Mouse (Mus musculus) cortical plate, adult 2 months (tissue): ENCODE results near the gene Dmrtc1b. TPM values are rescaled to one million over a fixed set of nuclear protein-coding genes. Genes with fewer than 3 reads are reported as not detected.
A peak's percentile ranks its signal among the peaks of the same experiment; 100 is the strongest.
"Not testable (repeated sequence)": the region's sequence is repeated elsewhere in the genome, so short reads cannot be mapped to it uniquely, and the experiment has no call there.

Source experiments
- H3K27ac ChIP-seq: fragments of 200-500 bp; 2 replicates; pipeline ENCODE4 v1.5.1; 2012; ENCODE audit warnings: low read length, control low read depth, inconsistent platforms; ENCODE audit not compliant: insufficient read depth
- H3K4me1 ChIP-seq: fragments of 200-500 bp; 2 replicates; pipeline ENCODE4 v1.6.1; 2011; ENCODE audit warnings: low read length; ENCODE audit not compliant: control insufficient read depth, insufficient read depth
- H3K4me3 ChIP-seq: fragments of 200-500 bp; 2 replicates; pipeline ENCODE4 v1.5.1; 2011; ENCODE audit warnings: mild to moderate bottlenecking, low read length, control low read depth; ENCODE audit not compliant: insufficient read depth
- CTCF ChIP-seq: fragments of 200-500 bp; IDR thresholded peaks from 2 replicates; pipeline ENCODE4 v1.5.1; 2011; ENCODE audit warnings: mild to moderate bottlenecking, control low read depth, low read length; ENCODE audit not compliant: insufficient read depth; ENCODE audit errors: extremely low read depth
- POLR2A ChIP-seq: fragments of 200-500 bp; IDR thresholded peaks from 2 replicates; pipeline ENCODE4 v1.6.1; 2011; ENCODE audit warnings: mild to moderate bottlenecking, low read length, control low read depth; ENCODE audit not compliant: insufficient read depth; ENCODE audit errors: extremely low read depth
- polyA plus RNA-seq: library from polyadenylated mRNA; depleted of rRNA; stranded (reverse); fragments of >200 nt; gene quantifications from 2 replicates; pipeline ENCODE4 v1.2.3, GENCODE M21; 2012; rRNA removed

Gene Dmrtc1b
- polyA plus RNA-seq, result not detected in 2 replicates

GRCm38 (mm10) chrX:102707535-102707934 lies at the start of gene Dmrtc1b, which contains the start of gene Gm9112:
Gene Dmrtc1b, plus strand, starts transcription at chrX:102707865.
Gene Gm9112, minus strand, starts transcription at chrX:102707635.
- not testable (repeated sequence) for H3K4me3 ChIP-seq, H3K4me1 ChIP-seq, H3K27ac ChIP-seq

- Histone ChIP-seq H3K4me3 (no peak overlapping the region), H3K4me1 (no peaks in the 10 kb centered on the region), H3K27ac (no peak overlapping the region)
- TF ChIP-seq CTCF (0 out of 2 replicates have a peak, but pooled peaks have one; percentile 33), POLR2A (no peak)
Measured at GRCm38 (mm10) chrX:102660712-102661111, 47.0 kb upstream of the Dmrtc1b start.

GRCm38 (mm10) chrX:102666641-102667040 lies 41.0 kb upstream of the Dmrtc1b start:
- TF ChIP-seq CTCF, result no peak
- TF ChIP-seq POLR2A, result no peak
- H3K4me3 ChIP-seq, result no peak overlapping the region
- no peaks in the 10 kb centered on the region for H3K4me1 ChIP-seq
- H3K27ac ChIP-seq, result no peak overlapping the region

DNA sequence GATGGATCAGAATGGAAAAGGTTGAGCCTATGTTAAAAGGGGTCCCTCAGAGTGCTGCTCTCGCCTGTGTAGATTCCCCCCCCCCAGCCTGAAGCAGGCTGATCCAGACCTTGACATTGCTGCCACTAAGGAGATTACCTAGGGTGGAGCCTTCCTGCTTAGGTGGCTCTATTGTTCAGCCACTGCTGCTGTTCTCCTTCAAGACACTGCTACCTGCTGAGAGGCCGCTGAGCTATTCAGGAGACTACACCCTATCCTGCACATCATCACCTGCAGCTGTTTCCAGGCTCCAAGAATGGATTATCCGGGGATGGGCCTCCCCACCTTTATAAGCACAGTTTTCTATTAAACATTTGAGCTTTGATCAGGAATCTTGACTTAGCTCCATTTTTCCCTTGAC lies 23.0 kb upstream of the Dmrtc1b start:
- H3K4me1 ChIP-seq, H3K27ac ChIP-seq, H3K4me3 ChIP-seq: not testable (repeated sequence)

- H3K4me1 ChIP-seq, H3K27ac ChIP-seq, H3K4me3 ChIP-seq: not testable (repeated sequence)
Measured at GRCm38 (mm10) chrX:102686872-102687271, 20.8 kb upstream of the Dmrtc1b start, which contains the start of gene Gm3880. Gene Gm3880, minus strand, starts transcription at chrX:102686972.

DNA sequence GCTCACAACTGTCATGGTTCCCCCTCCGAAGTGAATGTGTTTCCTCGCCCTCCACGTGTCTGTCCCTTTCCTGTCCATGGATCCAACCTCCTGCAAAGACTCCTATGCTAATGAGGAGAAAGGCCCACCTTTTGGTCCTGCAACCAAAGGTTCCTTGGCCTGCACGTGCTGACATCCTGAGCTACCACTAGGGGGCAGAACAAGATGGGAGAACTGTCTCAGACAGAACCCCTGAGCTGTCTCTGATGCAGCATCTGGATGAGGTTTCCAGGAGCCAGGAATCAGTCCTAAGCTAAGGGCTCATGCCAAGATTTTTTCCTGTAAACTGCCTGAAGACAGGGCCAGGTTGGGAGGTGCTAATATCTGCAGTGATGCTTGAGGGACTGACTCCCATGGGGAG lies 18.4 kb upstream of the Dmrtc1b start:
- 0 out of 2 replicates have a peak, but pooled peaks have one; percentile 11 for TF ChIP-seq CTCF
- H3K27ac ChIP-seq, H3K4me1 ChIP-seq, H3K4me3 ChIP-seq: not testable (repeated sequence)

GRCm38 (mm10) chrX:102700636-102701035 lies 7.0 kb upstream of the Dmrtc1b start:
- H3K4me3 ChIP-seq, H3K27ac ChIP-seq, H3K4me1 ChIP-seq: not testable (repeated sequence)

DNA sequence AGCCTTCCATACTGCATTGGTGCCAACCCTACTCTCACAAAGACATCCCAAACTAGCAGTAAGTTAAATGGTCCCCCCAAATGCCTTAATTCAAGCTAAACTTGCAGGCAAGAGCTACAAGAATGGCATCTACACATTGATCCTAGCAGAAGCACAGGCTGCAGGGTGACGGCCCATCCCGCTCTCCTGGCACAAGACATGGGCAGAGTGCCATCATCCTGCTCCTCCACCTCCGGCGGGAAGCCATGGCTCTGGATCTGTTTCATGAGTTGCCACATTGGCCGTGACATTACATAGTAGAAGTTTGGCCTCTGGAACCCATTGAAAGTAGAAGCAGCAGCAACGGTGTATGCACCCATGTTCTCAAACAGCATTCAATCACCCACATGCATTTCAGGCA lies 16.6 kb downstream of the Dmrtc1b start:
- not testable (repeated sequence) for H3K27ac ChIP-seq, H3K4me1 ChIP-seq, H3K4me3 ChIP-seq

Other genes with a start within 250 kb of the Dmrtc1b start
- gene Hdac8, start 202.5 kb upstream of the Dmrtc1b start, polyA plus RNA-seq, result 12.7 and 14.4 TPM in 2 replicates
- 15.2 and 15.6 TPM in 2 replicates for gene Phka1, start 63.6 kb upstream of the Dmrtc1b start, polyA plus RNA-seq
- gene Gm3880, start 20.9 kb upstream of the Dmrtc1b start, polyA plus RNA-seq, result not detected in 2 replicates
- not detected in 2 replicates for gene Gm9112, start 230 bp upstream of the Dmrtc1b start, polyA plus RNA-seq
- gene Dmrtc1c1, start 95.1 kb downstream of the Dmrtc1b start, polyA plus RNA-seq, result not detected in 2 replicates
- gene Dmrtc1c2, start 146.8 kb downstream of the Dmrtc1b start, polyA plus RNA-seq, result not detected in 2 replicates
- gene 1700031F05Rik, start 160.1 kb downstream of the Dmrtc1b start, polyA plus RNA-seq, result not detected in 2 replicates
- gene Dmrtc1a, start 200.8 kb downstream of the Dmrtc1b start, polyA plus RNA-seq, result 7.9 and 8.6 TPM in 2 replicates
- gene 1700011M02Rik, start 201.0 kb downstream of the Dmrtc1b start, polyA plus RNA-seq, result not detected in 2 replicates
- not detected in 2 replicates for gene 1700018G05Rik, start 220.5 kb downstream of the Dmrtc1b start, polyA plus RNA-seq